Mouse (Mus musculus): ENCODE data around the gene Map3k10.
A peak's percentile ranks its signal among the peaks of the same experiment; 100 is the strongest.

The Map3k10 gene

GRCm38 (mm10) chr7:27674522-27675221, at the start of gene Map3k10:
Gene Map3k10 (minus strand): TSS chr7:27674598.
- DNase-seq (ENCODE audit: low read depth, low spot score): peak; percentile 88

- DNase-seq (ENCODE audit: low read depth, low spot score): no peak
These were observed 47.6 kb upstream of the Map3k10 start for GRCm38 (mm10) chr7:27721951-27722350.

- no peak for DNase-seq (ENCODE audit: low read depth, low spot score)
These were observed 36.0 kb upstream of the Map3k10 start for GRCm38 (mm10) chr7:27710402-27710801.

GRCm38 (mm10) chr7:27696711-27697110, 22.3 kb upstream of the Map3k10 start:
- DNase-seq (ENCODE audit: low read depth, low spot score): no peak

- DNase-seq (ENCODE audit: low read depth, low spot score): peak; percentile 59
These were observed 16.7 kb upstream of the Map3k10 start for GRCm38 (mm10) chr7:27691076-27691475.

GRCm38 (mm10) chr7:27688815-27689612, 14.6 kb upstream of the Map3k10 start, which contains the start of gene Zfp607b:
Gene Zfp607b (plus strand): TSS chr7:27689340.
- peak; percentile 97 for DNase-seq (ENCODE audit: low read depth, low spot score)

- no peak for DNase-seq (ENCODE audit: low read depth, low spot score)
These were observed 13.9 kb upstream of the Map3k10 start for GRCm38 (mm10) chr7:27688246-27688788.

- DNase-seq (ENCODE audit: low read depth, low spot score): no peak
These were observed 13.4 kb upstream of the Map3k10 start for GRCm38 (mm10) chr7:27687836-27688235.

- DNase-seq (ENCODE audit: low read depth, low spot score): no peak
These were observed 12.6 kb upstream of the Map3k10 start for GRCm38 (mm10) chr7:27687043-27687442.

- DNase-seq (ENCODE audit: low read depth, low spot score): peak; percentile 68
These were observed 11.3 kb upstream of the Map3k10 start for GRCm38 (mm10) chr7:27685681-27686080.

GRCm38 (mm10) chr7:27685220-27685619, 10.8 kb upstream of the Map3k10 start:
- peak; percentile 51 for DNase-seq (ENCODE audit: low read depth, low spot score)

- peak; percentile 39 for DNase-seq (ENCODE audit: low read depth, low spot score)
These were observed 8.8 kb upstream of the Map3k10 start for GRCm38 (mm10) chr7:27683218-27683617.

- no peak for DNase-seq (ENCODE audit: low read depth, low spot score)
These were observed 819 bp upstream of the Map3k10 start for GRCm38 (mm10) chr7:27675222-27675612.

- DNase-seq (ENCODE audit: low read depth, low spot score): no peak
These were observed 240 bp downstream of the Map3k10 start for GRCm38 (mm10) chr7:27674195-27674521.

GRCm38 (mm10) chr7:27673575-27674131, 745 bp downstream of the Map3k10 start:
- no peak for DNase-seq (ENCODE audit: low read depth, low spot score)

GRCm38 (mm10) chr7:27673064-27673574, 1.3 kb downstream of the Map3k10 start:
- DNase-seq (ENCODE audit: low read depth, low spot score): no peak

- DNase-seq (ENCODE audit: low read depth, low spot score): no peak
These were observed 12.4 kb downstream of the Map3k10 start for GRCm38 (mm10) chr7:27662038-27662437.

- DNase-seq (ENCODE audit: low read depth, low spot score): no peak
These were observed 15.4 kb downstream of the Map3k10 start for GRCm38 (mm10) chr7:27658712-27659663.

- DNase-seq (ENCODE audit: low read depth, low spot score): no peak
These were observed 16.5 kb downstream of the Map3k10 start for GRCm38 (mm10) chr7:27657824-27658395.

- no peak for DNase-seq (ENCODE audit: low read depth, low spot score)
These were observed 17.8 kb downstream of the Map3k10 start for GRCm38 (mm10) chr7:27656600-27656999.

GRCm38 (mm10) chr7:27655545-27655944, 18.9 kb downstream of the Map3k10 start:
- DNase-seq (ENCODE audit: low read depth, low spot score): no peak
